Mouse (Mus musculus): ENCODE data around the gene Trim38. TPM values are rescaled to one million over a fixed set of nuclear protein-coding genes. Genes with fewer than 3 reads are reported as not detected.

Gene Trim38
- polyA plus RNA-seq, 1 experiment from 2014 or later = not detected

DNA sequence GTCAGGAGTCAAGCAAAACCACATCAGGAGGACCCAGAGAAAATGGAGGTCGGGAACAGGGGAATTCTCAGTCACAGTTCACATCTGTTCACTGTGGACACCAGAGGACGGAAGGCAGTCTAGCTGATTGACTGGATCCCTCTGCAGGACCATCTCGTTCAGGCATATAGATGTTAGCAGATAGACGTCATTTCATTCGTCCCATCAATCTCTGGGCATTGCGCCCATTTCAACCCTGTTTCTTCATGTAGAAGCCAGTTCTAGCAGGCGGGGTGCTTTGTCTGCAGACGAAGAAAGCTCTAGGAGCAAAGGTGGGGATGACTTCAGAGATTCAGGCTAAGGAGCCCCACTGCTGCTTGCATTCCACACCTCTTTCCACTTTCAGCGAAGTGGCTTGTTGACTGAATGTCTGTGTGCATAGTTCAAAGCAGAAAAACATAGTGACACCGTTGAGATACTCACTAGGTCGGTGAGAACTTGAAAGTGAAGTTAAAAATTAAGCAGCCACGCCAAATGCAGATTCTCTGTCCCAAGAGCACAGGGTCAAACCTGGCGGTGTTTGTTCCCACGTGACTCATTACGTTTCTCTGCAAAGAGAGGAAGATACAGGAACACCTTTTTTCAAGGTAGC lies 36.8 kb downstream of the Trim38 start, which contains the start of gene Slc17a2:
Gene Slc17a2, plus strand, starts transcription at position 572 of the 631 bp plus-strand sequence.
- Histone ChIP-seq H3K4me3 (replicated peaks; ENCODE audit: low read length) (no peak within 1 kb of the TSS), H3K27ac (no peak within 1 kb of the TSS), H3K36me3 (replicated peaks; ENCODE audit: control insufficient read depth, insufficient read depth) (no peaks in the 10 kb centered on the region), H3K27me3 (ENCODE audit: control insufficient read depth, insufficient read depth, low read length) (no peaks in the 10 kb centered on the region), H3K4me2 (replicated peaks) (no peak within 1 kb of the TSS), H3K9ac (no peak within 1 kb of the TSS), H3K9me3 (ENCODE audit: control insufficient read depth, low read length) (no peaks in the 10 kb centered on the region), H3K4me1 (replicated peaks; ENCODE audit: control insufficient read depth, insufficient read depth, low read length) (no peaks in the 10 kb centered on the region)
- WGBS = 88% methylated on average over 15 of the region's 15 CpGs
- ATAC-seq (ENCODE audit: low FRiP score) = no peak
- DNase-seq (ENCODE audit: low spot score) = no peak

DNA sequence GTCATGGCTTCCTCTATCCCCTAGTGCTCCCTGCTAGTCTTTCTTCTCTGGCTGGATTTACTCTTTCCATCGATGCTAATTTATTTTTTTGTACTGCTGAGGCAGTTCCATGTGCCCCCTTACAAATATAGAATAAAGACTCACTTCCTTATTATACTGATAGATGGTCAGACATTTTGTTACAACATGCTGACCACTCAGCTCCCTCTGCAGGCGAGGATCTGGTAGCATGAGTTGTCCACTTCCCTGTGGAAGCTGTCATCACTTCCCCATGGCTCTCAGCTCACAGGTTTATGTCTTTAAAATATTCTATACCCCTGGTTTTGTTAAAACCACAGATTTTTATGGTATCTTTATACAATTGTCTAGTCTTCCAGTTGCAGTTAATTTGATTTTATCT lies 46.4 kb downstream of the Trim38 start:
- Histone ChIP-seq H3K4me2 (replicated peaks) (no peak overlapping the region), H3K4me3 (replicated peaks; ENCODE audit: low read length) (no peak overlapping the region), H3K27ac (no peak overlapping the region), H3K9me3 (ENCODE audit: control insufficient read depth, low read length) (no peaks in the 10 kb centered on the region), H3K27me3 (ENCODE audit: control insufficient read depth, insufficient read depth, low read length) (no peaks in the 10 kb centered on the region), H3K4me1 (replicated peaks; ENCODE audit: control insufficient read depth, insufficient read depth, low read length) (no peaks in the 10 kb centered on the region), H3K9ac (no peak overlapping the region), H3K36me3 (replicated peaks; ENCODE audit: control insufficient read depth, insufficient read depth) (no peaks in the 10 kb centered on the region)
- DNase-seq (ENCODE audit: low spot score) = no peak
- no peak for ATAC-seq (ENCODE audit: low FRiP score)
- WGBS = 72% methylated on average over 2 of the region's 2 CpGs

DNA sequence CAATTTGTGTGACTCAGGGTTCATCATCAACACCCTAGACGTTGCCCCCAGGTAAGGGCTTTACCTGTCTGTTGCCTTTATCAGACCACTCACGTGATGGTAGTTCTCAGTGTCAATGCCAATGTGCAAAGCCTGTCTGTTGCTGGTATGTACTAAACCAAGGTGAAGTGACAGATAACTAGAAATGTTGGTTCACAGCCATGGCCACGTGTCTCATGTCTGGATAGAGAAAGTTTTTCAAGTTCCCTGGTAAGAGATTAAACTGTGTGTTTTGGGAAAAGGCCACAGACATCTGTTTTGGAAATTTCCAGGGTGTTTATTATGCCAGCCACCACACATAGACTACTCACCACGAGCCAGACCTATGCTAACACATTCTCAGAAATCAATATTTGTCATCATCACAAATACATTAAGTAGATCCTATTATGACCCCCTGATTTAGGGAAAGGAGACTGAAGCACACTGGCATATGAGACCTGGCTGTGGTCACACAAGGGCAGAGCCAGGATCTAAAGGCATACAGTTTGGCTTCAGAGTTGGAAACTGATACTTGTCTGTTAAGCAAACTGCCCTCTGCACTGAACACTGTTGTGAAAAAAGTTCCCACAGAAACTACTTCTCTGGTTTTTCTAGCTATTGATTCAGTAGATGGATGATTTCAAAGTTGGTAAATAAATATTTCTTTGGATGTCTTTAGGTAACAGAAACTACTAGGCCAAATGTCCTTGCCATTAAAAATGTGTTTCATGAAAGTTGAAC lies 50.6 kb downstream of the Trim38 start:
- Histone ChIP-seq H3K4me3 (replicated peaks; ENCODE audit: low read length) (no peak overlapping the region), H3K9ac (no peak overlapping the region), H3K36me3 (replicated peaks; ENCODE audit: control insufficient read depth, insufficient read depth) (no peaks in the 10 kb centered on the region), H3K4me1 (replicated peaks; ENCODE audit: control insufficient read depth, insufficient read depth, low read length) (no peaks in the 10 kb centered on the region), H3K9me3 (ENCODE audit: control insufficient read depth, low read length) (no peaks in the 10 kb centered on the region), H3K27ac (no peak overlapping the region), H3K4me2 (replicated peaks) (no peak overlapping the region), H3K27me3 (ENCODE audit: control insufficient read depth, insufficient read depth, low read length) (no peaks in the 10 kb centered on the region)
- ATAC-seq (ENCODE audit: low FRiP score) = no peak
- no peak for DNase-seq (ENCODE audit: low spot score)
- 71% methylated on average over 4 of the region's 4 CpGs for WGBS

DNA sequence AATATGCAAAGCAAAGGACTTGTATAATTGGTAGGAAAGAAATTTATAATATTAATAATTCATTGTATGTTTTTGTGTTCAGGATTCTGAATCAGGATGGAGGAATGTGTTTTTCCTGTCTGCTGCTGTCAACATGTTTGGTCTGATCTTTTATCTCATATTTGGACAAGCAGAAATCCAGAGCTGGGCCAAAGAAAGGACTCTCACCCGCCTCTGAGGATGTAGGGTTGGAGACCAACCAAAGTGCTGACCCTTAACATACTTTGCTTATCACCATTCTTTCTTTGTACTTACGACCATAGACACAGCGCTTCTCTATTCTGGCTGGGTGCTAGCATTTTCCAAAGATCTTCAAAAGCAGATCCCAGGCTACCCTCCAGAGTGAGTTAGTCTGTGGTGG lies 52.5 kb downstream of the Trim38 start:
- Histone ChIP-seq H3K4me1 (replicated peaks; ENCODE audit: control insufficient read depth, insufficient read depth, low read length) (no peaks in the 10 kb centered on the region), H3K4me2 (replicated peaks) (no peak overlapping the region), H3K27me3 (ENCODE audit: control insufficient read depth, insufficient read depth, low read length) (no peaks in the 10 kb centered on the region), H3K9ac (no peak overlapping the region), H3K27ac (no peak overlapping the region), H3K9me3 (ENCODE audit: control insufficient read depth, low read length) (no peaks in the 10 kb centered on the region), H3K4me3 (replicated peaks; ENCODE audit: low read length) (no peak overlapping the region), H3K36me3 (replicated peaks; ENCODE audit: control insufficient read depth, insufficient read depth) (no peaks in the 10 kb centered on the region)
- ATAC-seq (ENCODE audit: low FRiP score) (no peak), DNase-seq (ENCODE audit: low spot score) (no peak)
- WGBS = 93% methylated on average over 3 of the region's 3 CpGs

DNA sequence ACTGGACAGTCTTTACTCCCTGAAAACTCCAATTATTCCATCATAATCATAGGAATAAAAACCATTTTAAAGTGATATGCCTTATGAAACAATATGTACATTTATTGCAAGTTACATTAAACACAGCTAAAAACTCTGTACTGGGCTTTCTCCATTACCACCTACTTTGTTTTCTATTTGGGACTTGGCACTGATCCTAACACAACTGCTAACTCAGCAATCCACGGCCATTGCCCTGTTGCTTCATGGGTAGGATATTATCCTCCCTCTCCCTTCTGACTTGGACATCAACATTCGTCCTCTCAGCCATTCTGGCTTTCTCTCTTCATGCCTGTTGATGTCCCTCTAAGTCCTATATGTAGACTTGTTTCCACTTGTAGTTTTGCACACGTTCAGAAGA lies 56.9 kb downstream of the Trim38 start:
- DNase-seq (ENCODE audit: low spot score) = no peak
- Histone ChIP-seq H3K9me3 (ENCODE audit: control insufficient read depth, low read length) (no peaks in the 10 kb centered on the region), H3K9ac (no peak overlapping the region), H3K4me2 (replicated peaks) (no peak overlapping the region), H3K36me3 (replicated peaks; ENCODE audit: control insufficient read depth, insufficient read depth) (no peaks in the 10 kb centered on the region), H3K27ac (no peak overlapping the region), H3K4me3 (replicated peaks; ENCODE audit: low read length) (no peak overlapping the region), H3K27me3 (ENCODE audit: control insufficient read depth, insufficient read depth, low read length) (no peaks in the 10 kb centered on the region), H3K4me1 (replicated peaks; ENCODE audit: control insufficient read depth, insufficient read depth, low read length) (no peaks in the 10 kb centered on the region)
- ATAC-seq (ENCODE audit: low FRiP score) = no peak
- WGBS = 74% methylated on average over 3 of the region's 3 CpGs

DNA sequence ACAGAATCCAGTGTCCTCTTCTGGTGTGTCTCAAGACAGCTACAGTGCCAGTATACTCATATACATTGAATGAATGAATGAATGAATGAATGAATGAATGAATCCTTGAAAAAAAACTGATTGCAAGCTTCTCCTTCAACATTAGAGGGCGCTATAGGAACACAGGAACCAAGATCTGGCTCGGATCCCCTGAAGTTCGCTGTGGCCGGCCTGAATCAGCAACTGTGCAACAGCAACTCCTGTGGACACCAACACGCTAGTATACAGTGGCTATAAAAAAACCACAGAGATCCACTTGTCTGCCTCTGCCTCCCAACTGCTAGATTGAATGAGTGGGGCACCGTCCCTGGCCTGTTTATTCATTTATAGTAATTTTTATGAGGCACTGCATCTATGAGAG lies 63.3 kb downstream of the Trim38 start:
- no peaks in the 10 kb centered on the region for H3K36me3 ChIP-seq (replicated peaks; ENCODE audit: control insufficient read depth, insufficient read depth)
- ATAC-seq (ENCODE audit: low FRiP score) = no peak

DNA sequence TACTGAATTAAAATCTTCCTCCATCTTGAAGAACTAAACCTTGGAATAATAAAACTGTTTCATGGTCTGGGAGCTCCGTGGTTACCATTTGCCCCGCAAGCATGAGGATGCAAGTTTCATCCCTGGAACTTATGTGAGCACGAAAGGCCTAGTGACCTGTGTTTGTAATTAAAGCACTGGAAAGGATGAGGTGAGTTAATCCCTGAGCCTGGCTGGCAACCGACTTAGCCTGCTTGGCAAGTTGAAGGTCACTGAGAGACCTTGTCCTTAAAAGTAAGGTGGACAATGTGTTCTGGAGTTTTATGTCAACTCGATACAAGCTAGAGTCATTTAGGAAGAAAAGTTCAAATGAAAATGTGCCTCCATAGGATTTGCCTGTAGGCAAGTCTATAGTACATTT lies 65.1 kb downstream of the Trim38 start:
- no peak for ATAC-seq (ENCODE audit: low FRiP score)
- Histone ChIP-seq H3K4me1 (replicated peaks; ENCODE audit: control insufficient read depth, insufficient read depth, low read length) (no peaks in the 10 kb centered on the region), H3K4me3 (replicated peaks; ENCODE audit: low read length) (no peak overlapping the region), H3K27ac (no peak overlapping the region), H3K9me3 (ENCODE audit: control insufficient read depth, low read length) (no peaks in the 10 kb centered on the region), H3K9ac (no peak overlapping the region), H3K36me3 (replicated peaks; ENCODE audit: control insufficient read depth, insufficient read depth) (no peaks in the 10 kb centered on the region), H3K4me2 (replicated peaks) (no peak overlapping the region), H3K27me3 (ENCODE audit: control insufficient read depth, insufficient read depth, low read length) (no peaks in the 10 kb centered on the region)
- WGBS = 85% methylated on average over 5 of the region's 5 CpGs
- no peak for DNase-seq (ENCODE audit: low spot score)

More for the DNA sequence above, 63.3 kb downstream of the Trim38 start:
- Histone ChIP-seq H3K27me3 (ENCODE audit: control insufficient read depth, insufficient read depth, low read length) (no peaks in the 10 kb centered on the region), H3K9ac (no peak overlapping the region), H3K4me2 (replicated peaks) (no peak overlapping the region), H3K9me3 (ENCODE audit: control insufficient read depth, low read length) (no peaks in the 10 kb centered on the region), H3K4me3 (replicated peaks; ENCODE audit: low read length) (no peak overlapping the region), H3K4me1 (replicated peaks; ENCODE audit: control insufficient read depth, insufficient read depth, low read length) (no peaks in the 10 kb centered on the region), H3K27ac (no peak overlapping the region)
- peak; percentile 64 for DNase-seq (ENCODE audit: low spot score)
- 16% methylated on average over 6 of the region's 6 CpGs for WGBS

DNA sequence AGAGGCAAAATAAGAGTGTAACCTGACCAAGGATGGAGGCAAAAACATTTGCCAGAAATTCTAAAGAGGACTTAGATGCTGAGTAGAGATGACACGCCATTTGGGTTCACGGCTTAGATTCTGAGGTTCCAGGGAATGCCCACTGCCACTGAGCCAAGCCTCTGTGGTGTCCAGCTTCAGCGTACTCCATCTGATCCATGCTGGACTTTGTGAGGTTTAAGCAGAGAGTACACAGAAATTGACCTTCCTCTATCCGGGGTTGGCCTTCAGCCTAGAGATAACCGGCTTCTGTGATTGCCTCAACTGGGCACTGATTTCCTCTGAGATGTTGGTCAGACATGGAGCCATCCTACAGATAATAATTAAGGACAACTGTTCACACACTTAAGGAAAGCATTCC lies 66.9 kb downstream of the Trim38 start:
- ATAC-seq (ENCODE audit: low FRiP score) (no peak), DNase-seq (ENCODE audit: low spot score) (no peak)
- no peaks in the 10 kb centered on the region for H3K9me3 ChIP-seq (ENCODE audit: control insufficient read depth, low read length)
- H3K4me2 ChIP-seq (replicated peaks) = no peak overlapping the region
- H3K9ac ChIP-seq = no peak overlapping the region
- H3K36me3 ChIP-seq (replicated peaks; ENCODE audit: control insufficient read depth, insufficient read depth) = no peaks in the 10 kb centered on the region
- H3K4me1 ChIP-seq (replicated peaks; ENCODE audit: control insufficient read depth, insufficient read depth, low read length) = no peaks in the 10 kb centered on the region
- H3K27me3 ChIP-seq (ENCODE audit: control insufficient read depth, insufficient read depth, low read length) = no peaks in the 10 kb centered on the region
- no peak overlapping the region for H3K27ac ChIP-seq
- no peak overlapping the region for H3K4me3 ChIP-seq (replicated peaks; ENCODE audit: low read length)
- WGBS = 97% methylated on average over 5 of the region's 5 CpGs

DNA sequence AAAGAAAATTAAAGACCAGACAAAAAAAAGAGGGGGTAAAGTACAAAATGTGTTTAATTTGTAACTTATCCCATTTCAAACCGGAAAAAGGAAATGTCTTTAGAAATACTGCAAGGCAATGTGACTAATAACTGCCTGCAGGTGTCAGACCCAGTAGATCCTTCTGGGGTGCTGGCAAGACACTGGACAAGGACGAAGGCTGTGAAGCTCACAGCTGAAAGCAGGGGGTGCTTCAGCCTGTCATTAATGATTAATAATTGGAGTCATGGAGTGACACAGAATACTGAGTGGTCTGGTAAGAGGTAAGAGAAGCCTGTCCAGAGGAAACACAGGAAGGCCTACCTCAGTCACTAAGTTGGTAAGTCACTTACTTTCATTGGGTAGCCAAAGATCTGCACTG lies 69.6 kb downstream of the Trim38 start, which contains the start of gene Slc17a3:
Gene Slc17a3, plus strand, starts transcription at position 127 of the 400 bp plus-strand sequence.
- no peak within 1 kb of the TSS for H3K9ac ChIP-seq
- DNase-seq (ENCODE audit: low spot score) (no peak), ATAC-seq (ENCODE audit: low FRiP score) (no peak)
- H3K27me3 ChIP-seq (ENCODE audit: control insufficient read depth, insufficient read depth, low read length) = no peaks in the 10 kb centered on the region
- H3K4me2 ChIP-seq (replicated peaks) = no peak within 1 kb of the TSS
- H3K36me3 ChIP-seq (replicated peaks; ENCODE audit: control insufficient read depth, insufficient read depth) = no peaks in the 10 kb centered on the region
- 87% methylated on average over 2 of the region's 2 CpGs for WGBS
- H3K9me3 ChIP-seq (ENCODE audit: control insufficient read depth, low read length) = no peaks in the 10 kb centered on the region
- no peaks in the 10 kb centered on the region for H3K4me1 ChIP-seq (replicated peaks; ENCODE audit: control insufficient read depth, insufficient read depth, low read length)
- H3K27ac ChIP-seq = no peak within 1 kb of the TSS
- no peak within 1 kb of the TSS for H3K4me3 ChIP-seq (replicated peaks; ENCODE audit: low read length)
